Mouse (Mus musculus) embryonic facial prominence, embryonic 12.5 days (tissue): ENCODE results near the gene Flrt1. TPM values are rescaled to one million over a fixed set of nuclear protein-coding genes. Genes with fewer than 3 reads are reported as not detected.

Experiments
- ATAC-seq: fragments of 200-750 bp; cut with Nextera tagmentation; 2 replicates; pipeline ENCODE4 v1.8.0; 2017; ENCODE audit not compliant: insufficient number of reproducible peaks, insufficient read depth, low FRiP score, low TSS enrichment
- H3K27ac ChIP-seq: fragments of 300-500 bp; sonication (generic); 2 replicates; pipeline ENCODE4 v1.5.1; 2016; ENCODE audit warnings: mild to moderate bottlenecking
- H3K27me3 ChIP-seq: fragments of 300-500 bp; sonication (generic); 2 replicates; pipeline ENCODE4 v1.6.1; 2016; ENCODE audit warnings: mild to moderate bottlenecking, moderate library complexity
- H3K36me3 ChIP-seq: fragments of 300-500 bp; sonication (generic); 2 replicates; pipeline ENCODE4 v1.6.1; 2016; ENCODE audit warnings: mild to moderate bottlenecking
- H3K4me1 ChIP-seq: fragments of 300-500 bp; sonication (generic); 2 replicates; pipeline ENCODE4 v1.6.1; 2016
- H3K4me2 ChIP-seq: fragments of 300-500 bp; sonication (generic); replicated peaks from 2 replicates; pipeline ENCODE4 v1.6.1; 2016; ENCODE audit warnings: mild to moderate bottlenecking, moderate library complexity
- H3K4me3 ChIP-seq: fragments of 300-500 bp; sonication (generic); 2 replicates; pipeline ENCODE4 v1.5.1; 2016; ENCODE audit warnings: mild to moderate bottlenecking
- H3K9ac ChIP-seq: fragments of 300-500 bp; sonication (generic); 2 replicates; pipeline ENCODE4 v1.6.1; 2016; ENCODE audit warnings: mild to moderate bottlenecking, moderate library complexity
- H3K9me3 ChIP-seq: fragments of 300-500 bp; sonication (generic); 2 replicates; pipeline ENCODE4 v1.6.1; 2016; ENCODE audit warnings: mild to moderate bottlenecking, moderate library complexity
- WGBS: fragments of 180-500 bp; shearing (Covaris S2); methylation state at CpG from one replicate; pipeline ENCODE4 v1.1.7; 2016; 5-methylcytosine and 5-hydroxymethylcytosine counted together
- polyA plus RNA-seq: library from polyadenylated mRNA; unstranded; fragments of >200 nt; fragmentation: Nextera tagmentation; extraction: Ambion mirVana; gene quantifications from 2 replicates; pipeline ENCODE4 v1.2.1, GENCODE M21; 2016

The Flrt1 gene
- polyA plus RNA-seq, 1 experiment from 2014 or later: 6.6 TPM

GRCm38 (mm10) chr19:7102039-7102438 is 3.5 kb downstream of the Flrt1 start:
- no peak for ATAC-seq

GRCm38 (mm10) chr19:7099620-7100155 is 5.8 kb downstream of the Flrt1 start:
- Histone ChIP-seq H3K27me3 (peaks cover 30% of the 10 kb centered on the region), H3K9ac (no peak overlapping the region), H3K9me3 (no peaks in the 10 kb centered on the region), H3K27ac (no peak overlapping the region), H3K4me1 (peaks cover 19% of the 10 kb centered on the region), H3K4me3 (no peak overlapping the region), H3K36me3 (no peaks in the 10 kb centered on the region), H3K4me2 (no peak overlapping the region)
- WGBS: 72% methylated on average over 3 of the region's 3 CpGs
- no peak for ATAC-seq

More at GRCm38 (mm10) chr19:7102039-7102438, 3.5 kb downstream of the Flrt1 start:
- WGBS: 84% methylated on average over 10 of the region's 10 CpGs
- H3K27me3 ChIP-seq: peaks cover 15% of the 10 kb centered on the region
- no peaks in the 10 kb centered on the region for H3K36me3 ChIP-seq
- H3K4me2 ChIP-seq: no peak overlapping the region
- no peak overlapping the region for H3K4me3 ChIP-seq
- H3K27ac ChIP-seq: no peak overlapping the region
- peaks cover 29% of the 10 kb centered on the region for H3K4me1 ChIP-seq
- no peaks in the 10 kb centered on the region for H3K9me3 ChIP-seq
- H3K9ac ChIP-seq: no peak overlapping the region; the same call in 1 of the 2 replicates

- no peak overlapping the region for H3K9ac ChIP-seq
- H3K36me3 ChIP-seq: no peaks in the 10 kb centered on the region
- WGBS: 76% methylated on average over 5 of the region's 5 CpGs
- H3K4me2 ChIP-seq: no peak overlapping the region
- H3K27ac ChIP-seq: no peak overlapping the region
- peaks cover 38% of the 10 kb centered on the region for H3K4me1 ChIP-seq
- no peaks in the 10 kb centered on the region for H3K9me3 ChIP-seq
- no peak for ATAC-seq
- peaks cover 31% of the 10 kb centered on the region for H3K27me3 ChIP-seq
- H3K4me3 ChIP-seq: no peak overlapping the region
These were observed 12.8 kb downstream of the Flrt1 start for GRCm38 (mm10) chr19:7092756-7093155.

- H3K4me1 ChIP-seq: peaks cover 39% of the 10 kb centered on the region
- no peaks in the 10 kb centered on the region for H3K9me3 ChIP-seq
- no peak overlapping the region for H3K9ac ChIP-seq
- no peak for ATAC-seq
- no peaks in the 10 kb centered on the region for H3K36me3 ChIP-seq
- H3K4me2 ChIP-seq: no peak overlapping the region
- H3K4me3 ChIP-seq: no peak overlapping the region
- peaks cover 23% of the 10 kb centered on the region for H3K27me3 ChIP-seq
- H3K27ac ChIP-seq: peak overlapping the region; percentile 9; the same call in 1 of the 2 replicates
- WGBS: 53% methylated on average over 10 of the region's 10 CpGs
These were observed 14.0 kb downstream of the Flrt1 start for GRCm38 (mm10) chr19:7091448-7092050.

GRCm38 (mm10) chr19:7090369-7091064 is 15.0 kb downstream of the Flrt1 start:
- H3K4me2 ChIP-seq: no peak overlapping the region
- H3K36me3 ChIP-seq: no peaks in the 10 kb centered on the region
- H3K9me3 ChIP-seq: no peaks in the 10 kb centered on the region
- 28% methylated on average over 10 of the region's 10 CpGs for WGBS
- peaks cover 39% of the 10 kb centered on the region for H3K4me1 ChIP-seq
- no peak for ATAC-seq
- peaks cover 13% of the 10 kb centered on the region for H3K27me3 ChIP-seq
- no peak overlapping the region for H3K27ac ChIP-seq
- no peak overlapping the region; the same call in 1 of the 2 replicates for H3K9ac ChIP-seq
- no peak overlapping the region for H3K4me3 ChIP-seq

- Histone ChIP-seq H3K4me1 (peaks cover 39% of the 10 kb centered on the region), H3K27ac (no peak overlapping the region), H3K9ac (no peak overlapping the region), H3K36me3 (no peaks in the 10 kb centered on the region), H3K4me2 (no peak overlapping the region), H3K4me3 (no peak overlapping the region), H3K9me3 (no peaks in the 10 kb centered on the region), H3K27me3 (peaks cover 13% of the 10 kb centered on the region)
- WGBS: 37% methylated on average over 7 of the region's 7 CpGs
- ATAC-seq: no peak
These were observed 15.7 kb downstream of the Flrt1 start for GRCm38 (mm10) chr19:7089842-7090251.

- Histone ChIP-seq H3K9ac (no peak overlapping the region), H3K4me2 (no peak overlapping the region), H3K27me3 (peaks cover 13% of the 10 kb centered on the region), H3K27ac (no peak overlapping the region), H3K36me3 (no peaks in the 10 kb centered on the region), H3K9me3 (no peaks in the 10 kb centered on the region), H3K4me1 (peaks cover 39% of the 10 kb centered on the region), H3K4me3 (no peak overlapping the region)
- 55% methylated on average over 5 of the region's 5 CpGs for WGBS
- ATAC-seq: no peak
These were observed 16.5 kb downstream of the Flrt1 start for GRCm38 (mm10) chr19:7089050-7089449.

GRCm38 (mm10) chr19:7088558-7088957 is 17.0 kb downstream of the Flrt1 start:
- Histone ChIP-seq H3K9ac (no peak overlapping the region), H3K27me3 (peaks cover 15% of the 10 kb centered on the region), H3K36me3 (no peaks in the 10 kb centered on the region), H3K4me3 (no peak overlapping the region), H3K9me3 (no peaks in the 10 kb centered on the region), H3K4me1 (peaks cover 43% of the 10 kb centered on the region), H3K27ac (no peak overlapping the region; the same call in 1 of the 2 replicates), H3K4me2 (peak overlapping the region; percentile 9; the same call in 1 of the 2 replicates)
- no peak for ATAC-seq
- 7% methylated on average over 9 of the region's 9 CpGs for WGBS

GRCm38 (mm10) chr19:7084734-7085133 is 20.8 kb downstream of the Flrt1 start:
- no peak for ATAC-seq
- no peaks in the 10 kb centered on the region for H3K36me3 ChIP-seq
- H3K9me3 ChIP-seq: no peaks in the 10 kb centered on the region
- no peak overlapping the region for H3K9ac ChIP-seq
- 71% methylated on average over 15 of the region's 15 CpGs for WGBS
- no peak overlapping the region for H3K4me3 ChIP-seq
- peaks cover 26% of the 10 kb centered on the region for H3K4me1 ChIP-seq
- no peak overlapping the region for H3K27ac ChIP-seq
- H3K4me2 ChIP-seq: no peak overlapping the region
- peaks cover 13% of the 10 kb centered on the region for H3K27me3 ChIP-seq

- peak; percentile 23; the same call in 1 of the 2 replicates for ATAC-seq
- H3K27me3 ChIP-seq: peaks cover 5% of the 10 kb centered on the region
- no peak overlapping the region for H3K9ac ChIP-seq
- H3K27ac ChIP-seq: 0 out of 2 replicates have a peak overlapping the region, but pooled peaks have one; percentile 14
- peaks cover 17% of the 10 kb centered on the region for H3K4me1 ChIP-seq
- H3K4me2 ChIP-seq: no peak overlapping the region
- H3K9me3 ChIP-seq: no peaks in the 10 kb centered on the region
- WGBS: 20% methylated on average over 14 of the region's 14 CpGs
- no peak overlapping the region for H3K4me3 ChIP-seq
- no peaks in the 10 kb centered on the region for H3K36me3 ChIP-seq
These were observed 22.3 kb downstream of the Flrt1 start for GRCm38 (mm10) chr19:7083035-7083794.

GRCm38 (mm10) chr19:7081516-7082266 is 23.8 kb downstream of the Flrt1 start:
- Histone ChIP-seq H3K27ac (no peak overlapping the region), H3K4me1 (peaks cover 11% of the 10 kb centered on the region), H3K4me2 (no peak overlapping the region), H3K27me3 (peaks cover 3% of the 10 kb centered on the region; the same call in 1 of the 2 replicates), H3K36me3 (no peaks in the 10 kb centered on the region), H3K9me3 (no peaks in the 10 kb centered on the region), H3K9ac (no peak overlapping the region), H3K4me3 (no peak overlapping the region)
- ATAC-seq: no peak
- 64% methylated on average over 7 of the region's 7 CpGs for WGBS
